Mouse (Mus musculus) midbrain, embryonic 11.5 days (tissue): ENCODE data around the gene Jade1. TPM values are rescaled to one million over a fixed set of nuclear protein-coding genes. Genes with fewer than 3 reads are reported as not detected.

ENCODE experiments used
- ATAC-seq: fragments of 200-750 bp; cut with Nextera tagmentation; 2 replicates; pipeline ENCODE4 v1.8.0; 2017; ENCODE audit warnings: moderate TSS enrichment, moderate library complexity; ENCODE audit not compliant: low FRiP score
- DNase-seq: peaks from one replicate; pipeline ENCODE4 v3.0.0; 2015; ENCODE audit warnings: low spot score; ENCODE audit errors: missing footprints
- H3K27ac ChIP-seq: fragments of 300-500 bp; sonication (generic); 2 replicates; pipeline ENCODE4 v1.5.1; 2014; ENCODE audit warnings: low read depth, low read length
- H3K27me3 ChIP-seq: fragments of 300-500 bp; sonication (generic); 2 replicates; pipeline ENCODE4 v1.6.1; 2014; ENCODE audit warnings: mild to moderate bottlenecking, low read length, moderate library complexity, mixed read lengths; ENCODE audit not compliant: control insufficient read depth, insufficient read depth
- H3K36me3 ChIP-seq: fragments of 300-500 bp; sonication (generic); 2 replicates; pipeline ENCODE4 v1.6.1; 2014; ENCODE audit warnings: mild to moderate bottlenecking, low read length, moderate library complexity, mixed read lengths; ENCODE audit not compliant: control insufficient read depth, insufficient read depth
- H3K4me1 ChIP-seq: fragments of 300-500 bp; sonication (generic); 2 replicates; pipeline ENCODE4 v1.6.1; 2014; ENCODE audit warnings: low read length; ENCODE audit not compliant: control insufficient read depth, insufficient read depth
- H3K4me2 ChIP-seq: fragments of 300-500 bp; sonication (generic); 2 replicates; pipeline ENCODE4 v1.6.1; 2014; ENCODE audit warnings: mild to moderate bottlenecking, moderate library complexity
- H3K4me3 ChIP-seq: fragments of 300-500 bp; sonication (generic); 2 replicates; pipeline ENCODE4 v1.5.1; 2014; ENCODE audit warnings: low read depth, low read length
- H3K9ac ChIP-seq: fragments of 300-500 bp; sonication (generic); 2 replicates; pipeline ENCODE4 v1.6.1; 2014; ENCODE audit warnings: low read length
- H3K9me3 ChIP-seq: fragments of 300-500 bp; sonication (generic); 2 replicates; pipeline ENCODE4 v1.6.1; 2016; ENCODE audit warnings: low read length; ENCODE audit not compliant: control insufficient read depth
- WGBS: fragments of 180-500 bp; shearing (Covaris S2); extraction: QIAGEN DNeasy Blood & Tissue Kit; methylation state at CpG from one replicate; pipeline ENCODE4 v1.1.7; 2014; 5-methylcytosine and 5-hydroxymethylcytosine counted together
- polyA plus RNA-seq: library from polyadenylated mRNA; unstranded; fragments of >200 nt; fragmentation: Nextera tagmentation; extraction: Ambion mirVana; gene quantifications from 2 replicates; pipeline ENCODE4 v1.2.1, GENCODE M21; 2014

Jade1 gene
- polyA plus RNA-seq, 1 experiment from 2014 or later = 20.2 TPM

- no peaks in the 10 kb centered on the region for H3K9me3 ChIP-seq
- no peaks in the 10 kb centered on the region for H3K36me3 ChIP-seq
- no peak for ATAC-seq
- H3K4me3 ChIP-seq = no peak overlapping the region
- H3K4me2 ChIP-seq = no peak overlapping the region
- no peaks in the 10 kb centered on the region for H3K4me1 ChIP-seq
- DNase-seq = peak; percentile 47
- no peak overlapping the region for H3K27ac ChIP-seq
- no peaks in the 10 kb centered on the region for H3K27me3 ChIP-seq
- WGBS = 84% methylated on average over 9 of the region's 11 CpGs
- H3K9ac ChIP-seq = no peak overlapping the region
Observed at GRCm38 (mm10) chr3:41556451-41557266, 1.1 kb downstream of the Jade1 start.

DNA sequence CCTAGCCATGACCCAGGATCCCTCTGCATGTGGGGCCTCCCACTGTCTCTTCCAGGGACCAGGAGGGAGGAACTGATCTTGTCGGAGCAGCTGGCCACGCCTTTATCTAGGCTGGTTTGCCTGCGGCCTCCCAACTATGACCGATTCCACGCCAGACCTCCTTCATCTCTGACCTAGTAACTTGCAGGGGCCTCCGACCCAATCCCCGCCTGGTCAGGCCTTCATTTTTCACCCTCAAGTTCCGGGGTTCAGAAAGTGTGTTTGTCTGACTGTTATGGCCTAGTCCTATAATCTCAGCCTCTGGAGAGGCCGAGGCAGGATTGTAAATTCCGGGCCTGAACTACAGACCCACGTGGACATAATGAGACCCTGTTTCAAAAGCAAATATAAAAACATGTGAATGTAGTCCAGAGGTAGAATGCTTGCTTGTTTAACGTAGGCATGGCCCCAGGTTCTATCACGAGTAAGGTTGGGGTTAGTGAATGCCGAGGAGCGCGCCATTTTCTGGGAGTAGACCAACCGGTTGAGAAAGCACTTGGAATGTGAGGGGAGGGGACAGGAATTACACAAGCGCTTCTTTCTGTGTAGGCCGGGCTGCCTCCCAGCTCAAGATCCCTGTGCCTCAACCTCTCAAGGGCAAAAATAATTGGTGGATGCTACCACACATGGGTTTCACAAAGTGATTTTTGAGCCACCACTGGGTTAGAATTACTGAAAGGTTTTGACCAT, 1.9 kb downstream of the Jade1 start:
- no peak for ATAC-seq
- H3K9ac ChIP-seq = no peak overlapping the region
- H3K36me3 ChIP-seq = no peaks in the 10 kb centered on the region
- DNase-seq = peak; percentile 75
- H3K27ac ChIP-seq = no peak overlapping the region
- 88% methylated on average over 19 of the region's 19 CpGs for WGBS
- H3K4me2 ChIP-seq = no peak overlapping the region
- H3K27me3 ChIP-seq = no peaks in the 10 kb centered on the region
- H3K4me3 ChIP-seq = no peak overlapping the region
- H3K9me3 ChIP-seq = no peaks in the 10 kb centered on the region
- no peaks in the 10 kb centered on the region for H3K4me1 ChIP-seq

GRCm38 (mm10) chr3:41560489-41560888, 5.0 kb downstream of the Jade1 start:
- 93% methylated on average over 6 of the region's 6 CpGs for WGBS
- H3K9me3 ChIP-seq = no peaks in the 10 kb centered on the region

GRCm38 (mm10) chr3:41561787-41562186, 6.3 kb downstream of the Jade1 start:
- no peak for ATAC-seq
- H3K4me3 ChIP-seq = no peak overlapping the region
- no peaks in the 10 kb centered on the region for H3K36me3 ChIP-seq
- H3K9ac ChIP-seq = no peak overlapping the region
- DNase-seq = peak; percentile 78
- no peak overlapping the region for H3K27ac ChIP-seq
- peaks cover 6% of the 10 kb centered on the region; the same call in 1 of the 2 replicates for H3K4me1 ChIP-seq
- H3K27me3 ChIP-seq = no peaks in the 10 kb centered on the region
- no peak overlapping the region for H3K4me2 ChIP-seq
- 85% methylated on average over 5 of the region's 5 CpGs for WGBS
- H3K9me3 ChIP-seq = no peaks in the 10 kb centered on the region

More at GRCm38 (mm10) chr3:41560489-41560888, 5.0 kb downstream of the Jade1 start:
- H3K4me3 ChIP-seq = no peak overlapping the region
- no peaks in the 10 kb centered on the region for H3K36me3 ChIP-seq
- ATAC-seq (no peak), DNase-seq (peak; percentile 28)
- no peaks in the 10 kb centered on the region for H3K27me3 ChIP-seq
- H3K4me1 ChIP-seq = peaks cover 2% of the 10 kb centered on the region; the same call in 1 of the 2 replicates
- no peak overlapping the region for H3K4me2 ChIP-seq
- H3K27ac ChIP-seq = no peak overlapping the region
- no peak overlapping the region for H3K9ac ChIP-seq

- H3K36me3 ChIP-seq = no peaks in the 10 kb centered on the region
- peak overlapping the region; percentile 95 for H3K9ac ChIP-seq
- ATAC-seq = peak; percentile 71
- H3K4me1 ChIP-seq = peaks cover 6% of the 10 kb centered on the region; the same call in 1 of the 2 replicates
- no peaks in the 10 kb centered on the region for H3K9me3 ChIP-seq
- H3K4me2 ChIP-seq = peak overlapping the region; percentile 84
- H3K27ac ChIP-seq = peak overlapping the region; percentile 78
- no peaks in the 10 kb centered on the region for H3K27me3 ChIP-seq
- peak; percentile 95 for DNase-seq
- WGBS = under 1% methylated on average over 70 of the region's 81 CpGs
- H3K4me3 ChIP-seq = peak overlapping the region; percentile 73
Observed at GRCm38 (mm10) chr3:41563211-41563931, 7.8 kb downstream of the Jade1 start.

DNA sequence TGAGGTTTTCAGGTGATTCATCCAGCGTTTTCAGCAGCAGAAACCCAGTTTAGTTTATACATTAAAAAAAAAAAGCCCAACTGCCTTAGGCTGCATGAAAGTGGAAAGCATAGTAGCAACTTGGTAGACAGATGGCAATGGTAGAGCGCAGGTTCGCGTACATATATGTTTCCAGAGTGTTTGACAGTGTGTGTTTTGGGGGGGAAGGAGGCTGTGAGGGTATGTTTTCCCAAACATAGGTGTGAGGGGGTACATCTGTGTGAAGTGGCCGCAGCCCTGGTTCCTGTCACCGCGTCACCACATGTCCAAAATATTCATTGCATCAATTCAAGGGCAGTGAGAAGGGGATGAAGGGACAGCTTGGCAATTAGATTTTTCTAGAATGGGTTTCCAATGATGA, 8.5 kb downstream of the Jade1 start:
- Histone ChIP-seq H3K36me3 (no peaks in the 10 kb centered on the region), H3K27ac (peak overlapping the region; percentile 78; the same call in 1 of the 2 replicates), H3K4me2 (peak overlapping the region; percentile 84), H3K9me3 (no peaks in the 10 kb centered on the region), H3K27me3 (no peaks in the 10 kb centered on the region), H3K4me3 (peak overlapping the region; percentile 73), H3K4me1 (peaks cover 6% of the 10 kb centered on the region; the same call in 1 of the 2 replicates), H3K9ac (peak overlapping the region; percentile 95)
- ATAC-seq = no peak
- peak; percentile 96 for DNase-seq
- 1% methylated on average over 7 of the region's 7 CpGs for WGBS

GRCm38 (mm10) chr3:41564471-41565213, 9.1 kb downstream of the Jade1 start:
- Histone ChIP-seq H3K27me3 (no peaks in the 10 kb centered on the region), H3K4me2 (peak overlapping the region; percentile 84), H3K9me3 (no peaks in the 10 kb centered on the region), H3K27ac (peak overlapping the region; percentile 98), H3K36me3 (no peaks in the 10 kb centered on the region), H3K9ac (peak overlapping the region; percentile 95), H3K4me3 (peak overlapping the region; percentile 73), H3K4me1 (peaks cover 6% of the 10 kb centered on the region; the same call in 1 of the 2 replicates)
- DNase-seq = peak; percentile 95
- peak; percentile 58 for ATAC-seq
- under 1% methylated on average over 51 of the region's 60 CpGs for WGBS

DNA sequence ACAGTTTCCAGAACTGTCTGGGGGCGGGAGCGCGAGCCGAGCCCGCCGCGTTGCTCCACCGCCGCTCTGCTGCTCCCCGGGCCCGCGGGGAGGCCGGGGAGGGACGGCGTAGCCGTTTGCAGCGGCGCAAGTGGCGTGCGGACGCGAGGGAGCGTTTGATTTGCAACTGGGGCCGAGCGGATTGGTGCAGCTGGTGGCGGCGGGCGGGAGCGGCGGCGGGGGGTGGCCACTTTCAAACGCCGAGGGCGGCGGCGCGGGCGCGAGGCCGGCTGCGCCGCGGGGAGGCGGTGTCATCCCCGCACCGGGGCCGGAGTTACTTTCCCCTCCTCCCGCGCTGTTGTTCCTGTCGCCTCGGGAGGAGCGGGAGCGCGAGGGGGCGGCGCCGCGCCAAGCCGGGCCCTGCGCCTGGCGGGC, 9.9 kb downstream of the Jade1 start:
- ATAC-seq (peak; percentile 75), DNase-seq (peak; percentile 97)
- peak overlapping the region; percentile 98 for H3K27ac ChIP-seq
- peak overlapping the region; percentile 73 for H3K4me3 ChIP-seq
- no peaks in the 10 kb centered on the region for H3K27me3 ChIP-seq
- peak overlapping the region; percentile 84 for H3K4me2 ChIP-seq
- H3K9ac ChIP-seq = peak overlapping the region; percentile 95
- no peaks in the 10 kb centered on the region for H3K9me3 ChIP-seq
- under 1% methylated on average over 46 of the region's 61 CpGs for WGBS
- H3K4me1 ChIP-seq = peaks cover 9% of the 10 kb centered on the region; the same call in 1 of the 2 replicates
- H3K36me3 ChIP-seq = no peaks in the 10 kb centered on the region
